Mouse (Mus musculus): ENCODE data around the gene C1ra.
A peak's percentile ranks its signal among the peaks of the same experiment; 100 is the strongest.
"Not testable (repeated sequence)": the region's sequence is repeated elsewhere in the genome, so short reads cannot be mapped to it uniquely, and the experiment has no call there.

The C1ra gene

DNA sequence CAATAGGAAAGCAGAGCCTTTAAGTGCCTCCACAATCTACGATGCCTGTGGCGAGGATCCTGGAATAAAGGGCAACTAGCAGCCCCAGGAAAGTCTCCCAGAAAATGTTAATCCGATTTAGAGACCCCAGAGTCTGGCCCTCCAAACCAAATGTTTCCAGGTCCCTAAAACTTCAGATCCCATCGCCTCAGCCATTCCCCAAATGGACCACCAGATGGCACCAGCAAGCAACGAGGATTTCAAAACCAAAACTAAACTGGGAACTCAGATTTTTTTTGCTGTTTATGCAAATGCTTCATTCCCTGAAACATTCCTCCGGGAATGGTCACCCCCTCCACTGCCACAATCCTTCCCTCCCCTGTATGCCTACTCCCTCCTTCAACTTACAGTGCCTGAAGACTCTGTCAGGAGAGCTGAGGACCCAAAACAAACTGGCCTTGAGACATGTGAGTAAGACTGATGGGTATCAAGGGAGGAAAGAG is at the start of gene C1ra:
TSS of gene C1ra (plus strand) at position 51 of the 482 bp plus-strand sequence.
- DNase-seq: peak; percentile 78 to 81

GRCm38 (mm10) chr6:124463881-124464291 is 48.3 kb upstream of the C1ra start:
- DNase-seq: no peak

DNA sequence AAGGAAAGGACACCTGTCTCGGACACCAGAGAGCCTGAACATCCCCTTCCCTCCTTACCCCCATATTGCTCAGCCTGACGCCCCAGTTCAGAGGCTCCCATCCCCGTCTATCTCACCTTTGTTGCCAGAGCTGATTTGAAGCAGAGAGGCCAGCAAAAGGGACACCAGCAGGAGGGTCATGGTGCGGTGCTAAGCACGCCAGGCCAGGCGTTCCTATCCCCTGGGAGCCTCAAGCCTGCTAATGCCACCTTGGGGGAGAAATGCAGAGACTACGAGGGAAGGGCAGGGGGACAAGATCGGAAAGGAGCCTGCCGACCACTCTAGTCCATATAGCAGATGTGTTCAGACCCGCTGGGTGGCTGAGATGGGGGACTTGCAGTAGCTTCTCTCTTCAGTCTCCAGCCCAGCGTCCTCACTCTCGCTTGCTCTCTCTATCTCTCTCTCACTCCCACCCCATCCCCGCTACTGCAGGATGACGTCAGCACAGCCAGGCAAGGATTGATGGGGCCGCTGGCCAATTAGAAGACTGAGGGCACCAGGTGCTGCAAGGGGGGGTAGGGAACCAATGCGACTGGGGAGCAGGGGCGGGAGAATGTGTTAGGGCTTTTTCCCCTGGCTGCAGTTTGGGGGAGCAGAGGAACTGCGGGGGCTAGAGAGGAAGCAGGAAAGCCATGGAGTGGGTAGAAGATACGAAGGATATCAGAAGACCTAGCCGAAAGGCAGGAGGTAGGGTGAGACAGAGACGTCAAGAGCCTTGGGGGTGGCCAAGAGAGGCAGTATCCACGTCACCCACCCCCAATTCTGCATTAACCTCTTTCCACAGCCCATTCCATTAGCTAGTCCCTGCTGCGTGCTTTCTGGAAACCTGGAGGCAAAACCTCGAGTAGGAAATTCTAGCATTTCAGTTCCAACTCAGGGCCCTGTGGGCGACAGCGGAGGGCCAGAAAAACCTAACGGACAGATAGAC is 47.6 kb upstream of the C1ra start, which contains the start of gene Clstn3:
TSS of gene Clstn3 (minus strand) at position 490 of the 967 bp plus-strand sequence.
- DNase-seq: peak; percentile 84 to 88

GRCm38 (mm10) chr6:124465299-124465698 is 46.9 kb upstream of the C1ra start:
- DNase-seq: no peak

DNA sequence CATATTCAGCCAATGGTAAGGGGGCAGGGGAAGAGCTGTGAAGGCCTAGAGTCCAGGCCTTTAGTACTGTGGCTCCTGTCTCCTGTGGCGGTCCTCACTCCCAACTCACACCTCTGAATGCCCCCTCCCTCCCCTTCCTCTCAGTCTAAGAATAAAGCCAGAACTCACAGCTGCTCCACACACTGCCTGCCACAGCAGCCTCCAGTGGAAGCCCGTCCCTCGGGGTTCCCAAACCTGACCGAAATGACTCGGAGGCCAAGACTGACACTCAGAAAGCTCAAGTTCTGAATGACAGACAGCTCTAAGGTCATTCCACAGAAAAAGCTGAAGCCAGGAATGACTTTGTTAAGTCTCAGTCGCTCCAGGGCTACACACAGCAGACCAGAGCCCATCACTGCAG is 46.5 kb upstream of the C1ra start:
- DNase-seq: no peak

DNA sequence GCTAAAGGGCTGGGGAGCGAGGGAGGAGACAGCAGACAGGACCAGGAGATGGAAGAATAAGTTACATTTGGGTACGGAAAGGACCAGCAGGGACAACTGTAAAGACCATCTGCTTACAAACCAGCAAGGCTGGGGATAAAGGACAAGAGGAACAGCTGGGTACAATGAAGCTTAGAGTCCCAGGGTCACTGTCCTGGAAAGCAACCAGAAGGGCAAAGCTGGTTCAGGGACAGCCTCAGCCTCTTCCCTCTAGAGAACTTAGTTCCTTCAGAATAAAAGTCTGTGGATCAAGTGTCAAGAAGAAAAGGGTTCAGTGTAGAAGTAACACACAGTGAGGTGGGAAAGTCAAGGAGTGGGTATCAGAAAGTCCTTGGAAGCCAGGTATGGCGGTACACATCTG is 41.1 kb upstream of the C1ra start:
- no peak for DNase-seq

GRCm38 (mm10) chr6:124471783-124472638 is 40.2 kb upstream of the C1ra start:
- not testable (repeated sequence) for DNase-seq

DNA sequence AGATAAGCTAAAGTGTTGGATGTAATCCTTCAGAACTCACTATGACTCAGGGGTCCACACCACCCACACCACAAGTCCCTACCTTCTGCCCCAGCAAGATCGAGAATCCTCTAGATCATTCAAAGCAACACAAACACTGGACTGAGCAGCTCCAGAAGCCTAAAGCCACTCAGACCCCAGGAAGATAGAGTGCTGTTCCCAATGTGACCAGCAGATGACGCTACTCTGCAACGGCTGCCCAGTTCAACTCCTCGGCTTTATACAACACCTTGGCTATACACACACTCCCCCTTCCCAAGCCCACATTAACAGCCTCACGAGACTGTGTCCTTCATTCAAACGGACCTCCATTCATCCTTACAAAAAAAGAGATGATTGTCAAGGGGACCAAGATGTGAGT is 39.4 kb upstream of the C1ra start:
- peak; percentile 80 for DNase-seq

- no peak for DNase-seq
Observed at GRCm38 (mm10) chr6:124474621-124475020, 37.6 kb upstream of the C1ra start.

DNA sequence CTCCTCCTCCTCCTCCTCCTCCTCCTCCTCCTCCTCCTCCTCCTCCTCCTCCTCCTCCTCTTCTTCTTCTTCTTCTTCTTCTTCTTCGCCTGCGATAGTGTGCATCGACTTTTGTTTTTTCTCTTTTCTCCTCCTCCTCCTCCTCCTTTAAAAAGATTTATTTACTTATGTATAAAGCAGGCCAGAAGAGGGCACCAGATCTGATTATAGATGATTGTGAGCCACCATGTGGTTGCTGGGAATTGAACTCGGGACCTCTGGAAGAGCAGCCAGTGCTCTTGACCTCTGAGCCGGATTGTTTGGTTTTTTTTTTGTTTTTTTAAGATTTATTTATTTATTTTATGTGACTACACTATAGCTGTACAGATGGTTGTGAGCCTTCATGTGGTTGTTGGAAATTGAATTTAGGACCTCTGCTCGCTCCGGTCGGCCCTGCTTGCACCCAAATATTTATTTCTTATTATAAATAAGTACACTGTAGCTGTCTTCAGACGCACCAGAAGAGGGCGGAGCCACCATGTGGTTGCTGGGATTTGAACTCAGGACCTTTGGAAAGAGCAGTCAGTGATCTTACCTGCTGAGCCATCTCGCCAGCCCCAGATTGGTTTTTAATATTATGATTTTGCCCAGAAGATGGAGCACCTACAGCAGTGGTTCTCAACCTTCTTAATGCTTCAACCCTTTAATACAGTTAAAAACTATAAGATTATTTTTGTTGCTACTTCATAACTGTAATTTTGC is 36.7 kb upstream of the C1ra start:
- DNase-seq: not testable (repeated sequence)

DNA sequence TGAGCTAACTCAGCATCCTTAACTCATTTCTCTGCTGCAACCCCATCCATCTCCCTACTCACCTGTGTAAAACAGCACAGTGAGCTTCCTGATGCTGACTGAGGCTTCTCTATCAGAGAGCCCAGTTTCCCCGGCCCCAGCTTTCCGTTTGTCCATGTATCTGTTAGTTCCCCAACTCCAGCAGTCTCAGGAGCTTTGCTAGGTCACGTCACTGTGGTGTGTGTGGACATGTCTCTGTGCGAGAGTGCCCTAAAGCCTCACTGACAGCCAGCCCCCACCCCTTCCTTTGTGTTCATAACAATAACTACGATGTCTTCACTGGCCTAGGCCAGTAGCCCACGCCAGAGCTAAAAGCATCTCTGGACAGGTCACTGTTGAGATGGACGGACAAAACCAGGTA is 36.0 kb upstream of the C1ra start:
- DNase-seq: no peak

DNA sequence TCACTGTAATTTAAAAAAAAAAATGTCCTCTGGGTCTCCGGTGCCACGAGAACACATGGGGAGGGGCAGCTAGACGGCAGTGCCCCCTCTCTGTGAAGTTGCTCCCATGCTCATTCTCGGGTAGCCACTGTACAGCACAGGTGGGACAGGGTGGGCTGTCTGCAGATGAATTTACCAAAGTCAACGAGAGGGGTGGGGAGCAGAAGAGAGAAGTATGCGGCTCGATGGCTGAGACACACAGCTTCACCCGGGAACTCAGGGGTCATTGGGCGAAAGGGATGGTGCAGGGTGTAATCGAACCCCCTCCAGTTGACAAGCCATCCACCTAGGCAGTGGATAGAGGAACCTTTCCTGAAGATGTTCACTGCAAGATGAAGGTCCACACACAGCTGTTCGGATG is 35.4 kb upstream of the C1ra start:
- DNase-seq: no peak

GRCm38 (mm10) chr6:124477221-124477655 is 35.0 kb upstream of the C1ra start:
- no peak for DNase-seq

DNA sequence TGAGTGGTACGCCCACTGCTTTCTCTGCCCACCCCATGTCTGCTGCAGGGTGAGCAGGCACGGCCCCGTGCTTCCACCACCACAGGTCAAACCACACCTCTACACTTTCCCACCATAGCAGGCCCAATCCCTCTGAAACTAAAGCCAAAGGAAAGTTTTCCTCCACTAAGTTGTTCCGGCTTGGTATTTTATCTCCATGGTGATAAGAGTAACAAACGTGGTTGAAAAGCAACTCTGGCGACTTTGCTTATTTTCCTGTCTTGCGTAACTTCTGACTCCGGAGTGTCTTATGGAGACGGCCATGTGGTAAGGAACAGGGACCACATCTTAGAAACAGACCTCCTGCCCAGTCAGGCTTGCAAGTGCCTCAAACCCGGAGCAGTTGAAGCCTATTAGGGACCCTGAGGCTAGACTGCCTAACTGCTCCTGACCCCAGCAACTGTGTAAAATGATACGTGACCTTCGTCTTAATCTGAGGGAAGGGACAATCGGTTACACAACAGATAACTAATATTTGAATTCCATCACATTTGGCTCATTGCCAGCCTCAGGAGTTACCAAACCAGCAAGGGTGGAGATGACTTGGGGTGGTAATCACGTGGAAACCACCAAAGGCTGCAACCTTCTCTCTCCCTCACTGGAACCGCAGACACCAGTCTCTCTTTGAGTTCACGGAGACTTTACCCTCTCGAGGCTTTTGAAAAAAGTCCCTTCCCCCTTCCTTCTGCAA is 34.1 kb upstream of the C1ra start:
- DNase-seq: peak in 1 of 2 experiments; percentile 25

- no peak for DNase-seq
Observed at GRCm38 (mm10) chr6:124478874-124479572, 33.2 kb upstream of the C1ra start.

- no peak for DNase-seq
Observed at GRCm38 (mm10) chr6:124479573-124479930, 32.7 kb upstream of the C1ra start.

GRCm38 (mm10) chr6:124480295-124480694 is 31.9 kb upstream of the C1ra start:
- DNase-seq: peak in 1 of 2 experiments; percentile 32

GRCm38 (mm10) chr6:124481571-124481970 is 30.6 kb upstream of the C1ra start:
- DNase-seq: peak; percentile 84 to 88

GRCm38 (mm10) chr6:124483831-124484230 is 28.4 kb upstream of the C1ra start:
- DNase-seq: not testable (repeated sequence)

DNA sequence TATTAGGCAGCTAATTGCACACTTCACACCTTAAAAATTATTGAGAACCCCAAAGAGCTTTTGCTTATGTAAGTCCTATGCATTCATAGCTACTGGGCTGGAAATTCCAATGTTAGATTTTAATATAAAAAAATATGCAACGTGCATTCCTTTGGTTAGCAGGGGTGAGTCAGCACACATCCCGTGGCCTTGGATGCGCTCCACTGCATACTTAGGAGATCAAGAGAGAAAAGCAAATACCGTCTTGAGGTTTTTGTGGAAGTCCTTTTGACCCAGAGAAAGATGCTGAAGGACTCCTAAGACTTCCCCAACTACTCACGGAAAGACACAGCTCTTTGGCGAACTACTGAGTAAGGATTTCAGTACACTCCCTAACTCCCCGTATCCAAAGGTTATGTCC is 27.4 kb upstream of the C1ra start:
- peak; percentile 18 to 36 for DNase-seq
